Mouse (Mus musculus) spleen, adult 2 months (tissue): ENCODE measurements around the gene Scaf1.

ENCODE experiments used
- CTCF ChIP-seq: fragments of 200-500 bp; IDR thresholded peaks from 2 replicates; pipeline ENCODE4 v1.5.1; 2011; ENCODE audit warnings: mild to moderate bottlenecking, inconsistent platforms; ENCODE audit not compliant: insufficient read depth, insufficient read length, insufficient replicate concordance; ENCODE audit errors: extremely low read depth
- POLR2A ChIP-seq: fragments of 200-500 bp; IDR thresholded peaks from 2 replicates; pipeline ENCODE4 v1.6.1; 2011; ENCODE audit warnings: low read depth, low read length, inconsistent platforms

GRCm38 (mm10) chr7:45048923-45049657, 32.9 kb upstream of the Scaf1 start:
- TF ChIP-seq CTCF, result no peak
- TF ChIP-seq POLR2A, result no peak
